Mouse (Mus musculus) midbrain, embryonic 13.5 days (tissue): ENCODE results near the gene Simc1. TPM values are rescaled to one million over a fixed set of nuclear protein-coding genes. Genes with fewer than 3 reads are reported as not detected.

Experiments
- ATAC-seq: fragments of 200-750 bp; cut with Nextera tagmentation; 2 replicates; pipeline ENCODE4 v1.8.0; 2017; ENCODE audit warnings: mild to moderate bottlenecking, moderate TSS enrichment, moderate library complexity
- H3K27ac ChIP-seq: fragments of 300-500 bp; sonication (generic); 2 replicates; pipeline ENCODE4 v1.5.1; 2015; ENCODE audit warnings: inconsistent platforms, mild to moderate bottlenecking, moderate library complexity
- H3K27me3 ChIP-seq: fragments of 300-500 bp; sonication (generic); 2 replicates; pipeline ENCODE4 v1.6.1; 2015; ENCODE audit warnings: mild to moderate bottlenecking, inconsistent platforms
- H3K36me3 ChIP-seq: fragments of 300-500 bp; sonication (generic); 2 replicates; pipeline ENCODE4 v1.6.1; 2015; ENCODE audit warnings: mild to moderate bottlenecking, inconsistent platforms
- H3K4me1 ChIP-seq: fragments of 300-500 bp; sonication (generic); replicated peaks from 2 replicates; pipeline ENCODE4 v1.6.1; 2015; ENCODE audit warnings: inconsistent platforms
- H3K4me2 ChIP-seq: fragments of 300-500 bp; sonication (generic); replicated peaks from 2 replicates; pipeline ENCODE4 v1.6.1; 2015; ENCODE audit warnings: moderate library complexity, mild to moderate bottlenecking, inconsistent platforms
- H3K4me3 ChIP-seq: fragments of 300-500 bp; sonication (generic); replicated peaks from 2 replicates; pipeline ENCODE4 v1.5.1; 2015; ENCODE audit warnings: mild to moderate bottlenecking, inconsistent platforms
- H3K9ac ChIP-seq: fragments of 300-500 bp; sonication (generic); replicated peaks from 2 replicates; pipeline ENCODE4 v1.6.1; 2015; ENCODE audit warnings: mild to moderate bottlenecking, inconsistent platforms
- H3K9me3 ChIP-seq: fragments of 300-500 bp; sonication (generic); 2 replicates; pipeline ENCODE4 v1.6.1; 2016; ENCODE audit warnings: mild to moderate bottlenecking, inconsistent platforms
- WGBS: fragments of 180-500 bp; shearing (Covaris S2); methylation state at CpG from one replicate; pipeline ENCODE4 v1.1.7; 2015; 5-methylcytosine and 5-hydroxymethylcytosine counted together
- polyA plus RNA-seq: library from polyadenylated mRNA; unstranded; fragments of >200 nt; fragmentation: Nextera tagmentation; extraction: Ambion mirVana; gene quantifications from 2 replicates; pipeline ENCODE4 v1.2.1, GENCODE M21; 2015

Simc1 gene
- polyA plus RNA-seq, 1 experiment from 2014 or later, result 21.3 TPM

- Histone ChIP-seq H3K36me3 (peaks cover 95% of the 10 kb centered on the region), H3K4me2 (no peak overlapping the region), H3K9me3 (no peaks in the 10 kb centered on the region), H3K27me3 (no peaks in the 10 kb centered on the region), H3K9ac (no peak overlapping the region), H3K4me3 (no peak overlapping the region), H3K27ac (no peak overlapping the region), H3K4me1 (0 out of 2 replicates have a peak, but pooled peaks cover 4% of the 10 kb centered on the region)
- no peak for ATAC-seq
- WGBS, result 93% methylated on average over 3 of the region's 3 CpGs
These were observed 53.2 kb downstream of the Simc1 start for GRCm38 (mm10) chr13:54556796-54557195.

- H3K36me3 ChIP-seq, result peaks cover 95% of the 10 kb centered on the region
- no peak for ATAC-seq
- WGBS, result 100% methylated on average over 1 of the region's 1 CpGs
These were observed 54.1 kb downstream of the Simc1 start for GRCm38 (mm10) chr13:54557652-54558051.

GRCm38 (mm10) chr13:54559656-54560055 is 56.1 kb downstream of the Simc1 start:
- H3K9ac ChIP-seq, result no peak overlapping the region
- H3K27me3 ChIP-seq, result no peaks in the 10 kb centered on the region
- no peak overlapping the region for H3K4me3 ChIP-seq
- no peaks in the 10 kb centered on the region for H3K9me3 ChIP-seq
- ATAC-seq, result no peak
- peaks cover 28% of the 10 kb centered on the region for H3K4me1 ChIP-seq
- no peak overlapping the region for H3K27ac ChIP-seq
- H3K36me3 ChIP-seq, result peaks cover 83% of the 10 kb centered on the region
- H3K4me2 ChIP-seq, result no peak overlapping the region
- 96% methylated on average over 2 of the region's 2 CpGs for WGBS

More at GRCm38 (mm10) chr13:54557652-54558051, 54.1 kb downstream of the Simc1 start:
- H3K27me3 ChIP-seq, result no peaks in the 10 kb centered on the region
- H3K4me1 ChIP-seq, result peaks cover 12% of the 10 kb centered on the region
- H3K4me2 ChIP-seq, result no peak overlapping the region
- no peak overlapping the region for H3K4me3 ChIP-seq
- no peak overlapping the region for H3K27ac ChIP-seq
- H3K9ac ChIP-seq, result no peak overlapping the region
- H3K9me3 ChIP-seq, result no peaks in the 10 kb centered on the region

GRCm38 (mm10) chr13:54560608-54561007 is 57.0 kb downstream of the Simc1 start:
- H3K9me3 ChIP-seq, result no peaks in the 10 kb centered on the region
- H3K9ac ChIP-seq, result no peak overlapping the region
- no peak overlapping the region for H3K4me2 ChIP-seq
- H3K27ac ChIP-seq, result no peak overlapping the region
- ATAC-seq, result no peak
- WGBS, result 95% methylated on average over 7 of the region's 7 CpGs
- H3K27me3 ChIP-seq, result no peaks in the 10 kb centered on the region
- H3K4me1 ChIP-seq, result peaks cover 30% of the 10 kb centered on the region
- peaks cover 75% of the 10 kb centered on the region for H3K36me3 ChIP-seq
- no peak overlapping the region for H3K4me3 ChIP-seq

- no peaks in the 10 kb centered on the region for H3K9me3 ChIP-seq
- H3K27me3 ChIP-seq, result no peaks in the 10 kb centered on the region
- H3K36me3 ChIP-seq, result peaks cover 56% of the 10 kb centered on the region
- no peak overlapping the region for H3K27ac ChIP-seq
- H3K4me3 ChIP-seq, result no peak overlapping the region
- ATAC-seq, result no peak
- no peak overlapping the region for H3K4me2 ChIP-seq
- WGBS, result 81% methylated on average over 7 of the region's 7 CpGs
- H3K9ac ChIP-seq, result no peak overlapping the region
- H3K4me1 ChIP-seq, result peaks cover 33% of the 10 kb centered on the region
These were observed 59.0 kb downstream of the Simc1 start for GRCm38 (mm10) chr13:54562562-54562961.

- Histone ChIP-seq H3K9me3 (no peaks in the 10 kb centered on the region), H3K36me3 (peaks cover 36% of the 10 kb centered on the region), H3K4me1 (peaks cover 33% of the 10 kb centered on the region), H3K4me2 (peak overlapping the region; percentile 83), H3K4me3 (peak overlapping the region; percentile 98), H3K27me3 (no peaks in the 10 kb centered on the region), H3K9ac (peak overlapping the region; percentile 99), H3K27ac (peak overlapping the region; percentile 91)
- ATAC-seq, result peak; percentile 85; the same call in 1 of the 2 replicates
- WGBS, result 13% methylated on average over 45 of the region's 45 CpGs
These were observed 60.9 kb downstream of the Simc1 start for GRCm38 (mm10) chr13:54564232-54565200.

GRCm38 (mm10) chr13:54565201-54565581 is 61.6 kb downstream of the Simc1 start, which contains the start of gene 4833439L19Rik:
Gene 4833439L19Rik, minus strand, starts transcription at chr13:54565435.
- Histone ChIP-seq H3K36me3 (peaks cover 30% of the 10 kb centered on the region), H3K27ac (peak within 1 kb of the TSS; percentile 91), H3K27me3 (no peaks in the 10 kb centered on the region), H3K4me2 (peak within 1 kb of the TSS; percentile 83), H3K9ac (peak within 1 kb of the TSS; percentile 99), H3K4me1 (peaks cover 33% of the 10 kb centered on the region), H3K4me3 (peak within 1 kb of the TSS; percentile 98), H3K9me3 (no peaks in the 10 kb centered on the region)
- peak; percentile 97 for ATAC-seq
- under 1% methylated on average over 27 of the region's 27 CpGs for WGBS

- no peak overlapping the region for H3K9ac ChIP-seq
- no peaks in the 10 kb centered on the region for H3K27me3 ChIP-seq
- H3K4me2 ChIP-seq, result peak overlapping the region; percentile 83
- 0 out of 2 replicates have a peak overlapping the region, but pooled peaks have one; percentile 6 for H3K27ac ChIP-seq
- H3K36me3 ChIP-seq, result peaks cover 24% of the 10 kb centered on the region
- H3K4me1 ChIP-seq, result peaks cover 33% of the 10 kb centered on the region
- ATAC-seq, result peak; percentile 55
- H3K4me3 ChIP-seq, result peak overlapping the region; percentile 98
- no peaks in the 10 kb centered on the region for H3K9me3 ChIP-seq
- 43% methylated on average over 8 of the region's 8 CpGs for WGBS
These were observed 62.2 kb downstream of the Simc1 start for GRCm38 (mm10) chr13:54565594-54566345.

- Histone ChIP-seq H3K9me3 (no peaks in the 10 kb centered on the region), H3K4me2 (no peak overlapping the region), H3K9ac (no peak overlapping the region), H3K4me1 (peaks cover 18% of the 10 kb centered on the region), H3K27me3 (no peaks in the 10 kb centered on the region), H3K36me3 (no peaks in the 10 kb centered on the region), H3K27ac (no peak overlapping the region), H3K4me3 (no peak overlapping the region)
- 39% methylated on average over 5 of the region's 5 CpGs for WGBS
- ATAC-seq, result no peak
These were observed 64.8 kb downstream of the Simc1 start for GRCm38 (mm10) chr13:54568380-54568779.

GRCm38 (mm10) chr13:54569282-54569681 is 65.7 kb downstream of the Simc1 start:
- Histone ChIP-seq H3K4me1 (peaks cover 10% of the 10 kb centered on the region), H3K4me3 (no peak overlapping the region), H3K9me3 (no peaks in the 10 kb centered on the region), H3K27ac (no peak overlapping the region), H3K9ac (no peak overlapping the region), H3K27me3 (peaks cover 6% of the 10 kb centered on the region; the same call in 1 of the 2 replicates), H3K36me3 (no peaks in the 10 kb centered on the region), H3K4me2 (no peak overlapping the region)
- no peak for ATAC-seq
- 50% methylated on average over 1 of the region's 1 CpGs for WGBS

GRCm38 (mm10) chr13:54570736-54571135 is 67.2 kb downstream of the Simc1 start:
- Histone ChIP-seq H3K27ac (no peak overlapping the region), H3K9ac (no peak overlapping the region), H3K36me3 (no peaks in the 10 kb centered on the region), H3K4me3 (no peak overlapping the region), H3K4me2 (no peak overlapping the region), H3K27me3 (peaks cover 6% of the 10 kb centered on the region; the same call in 1 of the 2 replicates), H3K4me1 (peaks cover 13% of the 10 kb centered on the region), H3K9me3 (no peaks in the 10 kb centered on the region)
- no peak for ATAC-seq
- 79% methylated on average over 4 of the region's 4 CpGs for WGBS

GRCm38 (mm10) chr13:54571637-54572036 is 68.1 kb downstream of the Simc1 start:
- Histone ChIP-seq H3K27ac (no peak overlapping the region), H3K4me3 (no peak overlapping the region), H3K9ac (no peak overlapping the region), H3K9me3 (no peaks in the 10 kb centered on the region), H3K4me2 (no peak overlapping the region), H3K4me1 (peaks cover 20% of the 10 kb centered on the region), H3K27me3 (peaks cover 6% of the 10 kb centered on the region; the same call in 1 of the 2 replicates), H3K36me3 (peaks cover under 1% of the 10 kb centered on the region)
- WGBS, result 24% methylated on average over 2 of the region's 2 CpGs
- ATAC-seq, result no peak
